Mouse (Mus musculus): ENCODE results near the gene Gm7137.
"Not testable (repeated sequence)": the region's sequence is repeated elsewhere in the genome, so short reads cannot be mapped to it uniquely, and the experiment has no call there.

The Gm7137 gene

GRCm38 (mm10) chr10:77787876-77788275 is at the start of gene Gm7137:
Gm7137 (minus strand) TSS chr10:77788200.
- DNase-seq (ENCODE audit: low read depth, low spot score) = not testable (repeated sequence)

- DNase-seq (ENCODE audit: low read depth, low spot score) = no peak
Measured at GRCm38 (mm10) chr10:77835647-77836046, 47.6 kb upstream of the Gm7137 start, which contains the start of gene Krtap10-10. Krtap10-10 (plus strand) TSS chr10:77835947.

GRCm38 (mm10) chr10:77826951-77827350 is 39.0 kb upstream of the Gm7137 start, which contains the start of gene Krtap10-4:
Krtap10-4 (minus strand) TSS chr10:77827095.
- no peak for DNase-seq (ENCODE audit: low read depth, low spot score)

GRCm38 (mm10) chr10:77819203-77819602 is 31.2 kb upstream of the Gm7137 start:
- DNase-seq (ENCODE audit: low read depth, low spot score) = no peak

GRCm38 (mm10) chr10:77818523-77818922 is 30.5 kb upstream of the Gm7137 start:
- DNase-seq (ENCODE audit: low read depth, low spot score) = no peak

GRCm38 (mm10) chr10:77815514-77815913 is 27.5 kb upstream of the Gm7137 start:
- DNase-seq (ENCODE audit: low read depth, low spot score) = no peak

- no peak for DNase-seq (ENCODE audit: low read depth, low spot score)
Measured at GRCm38 (mm10) chr10:77814382-77814781, 26.4 kb upstream of the Gm7137 start, which contains the start of gene Gm2696. Gm2696 (plus strand) TSS chr10:77814682.

- no peak for DNase-seq (ENCODE audit: low read depth, low spot score)
Measured at GRCm38 (mm10) chr10:77811743-77812142, 23.7 kb upstream of the Gm7137 start, which contains the start of gene Gm9507. Gm9507 (minus strand) TSS chr10:77811843.

- DNase-seq (ENCODE audit: low read depth, low spot score) = no peak
Measured at GRCm38 (mm10) chr10:77804095-77804494, 16.1 kb upstream of the Gm7137 start.

- DNase-seq (ENCODE audit: low read depth, low spot score) = no peak
Measured at GRCm38 (mm10) chr10:77798921-77799508, 11.0 kb upstream of the Gm7137 start, which contains the start of gene Gm19668. Gm19668 (minus strand) TSS chr10:77799133.

- not testable (repeated sequence) for DNase-seq (ENCODE audit: low read depth, low spot score)
Measured at GRCm38 (mm10) chr10:77798164-77798920, 10.3 kb upstream of the Gm7137 start.

GRCm38 (mm10) chr10:77797677-77798076 is 9.7 kb upstream of the Gm7137 start:
- DNase-seq (ENCODE audit: low read depth, low spot score) = no peak

- no peak for DNase-seq (ENCODE audit: low read depth, low spot score)
Measured at GRCm38 (mm10) chr10:77794976-77795375, 7.0 kb upstream of the Gm7137 start, which contains the start of gene Gm9639. Gm9639 (minus strand) TSS chr10:77795076.

- DNase-seq (ENCODE audit: low read depth, low spot score) = no peak
Measured at GRCm38 (mm10) chr10:77788621-77789020, 621 bp upstream of the Gm7137 start.

- DNase-seq (ENCODE audit: low read depth, low spot score) = not testable (repeated sequence)
Measured at GRCm38 (mm10) chr10:77783396-77783795, 4.6 kb downstream of the Gm7137 start.

- not testable (repeated sequence) for DNase-seq (ENCODE audit: low read depth, low spot score)
Measured at GRCm38 (mm10) chr10:77782442-77782841, 5.6 kb downstream of the Gm7137 start, which contains the start of gene Gm3250. Gm3250 (minus strand) TSS chr10:77782542.

- DNase-seq (ENCODE audit: low read depth, low spot score) = not testable (repeated sequence)
Measured at GRCm38 (mm10) chr10:77776844-77777243, 11.2 kb downstream of the Gm7137 start, which contains the start of gene Gm7138. Gm7138 (minus strand) TSS chr10:77776944.

GRCm38 (mm10) chr10:77772142-77772541 is 15.9 kb downstream of the Gm7137 start:
- not testable (repeated sequence) for DNase-seq (ENCODE audit: low read depth, low spot score)

GRCm38 (mm10) chr10:77771225-77771624 is 16.8 kb downstream of the Gm7137 start, which contains the start of gene Gm3238:
Gm3238 (minus strand) TSS chr10:77771325.
- DNase-seq (ENCODE audit: low read depth, low spot score) = not testable (repeated sequence)

GRCm38 (mm10) chr10:77769727-77770126 is 18.3 kb downstream of the Gm7137 start:
- DNase-seq (ENCODE audit: low read depth, low spot score) = no peak

- DNase-seq (ENCODE audit: low read depth, low spot score) = not testable (repeated sequence)
Measured at GRCm38 (mm10) chr10:77759582-77759981, 28.4 kb downstream of the Gm7137 start, which contains the start of gene Gm3233. Gm3233 (minus strand) TSS chr10:77759682.

- no peak for DNase-seq (ENCODE audit: low read depth, low spot score)
Measured at GRCm38 (mm10) chr10:77753448-77753847, 34.6 kb downstream of the Gm7137 start.

All from WW6 (cell line).